Mouse (Mus musculus) testis, adult 2 months (tissue): ENCODE data around the gene Fstl1. TPM values are rescaled to one million over a fixed set of nuclear protein-coding genes. Genes with fewer than 3 reads are reported as not detected.
A peak's percentile ranks its signal among the peaks of the same experiment; 100 is the strongest.

ENCODE experiments used
- H3K27ac ChIP-seq: fragments of 200-500 bp; 2 replicates; pipeline ENCODE4 v1.5.1; 2012; ENCODE audit warnings: low read depth, low read length; ENCODE audit not compliant: control insufficient read depth, insufficient read depth
- H3K27me3 ChIP-seq: fragments of 200-500 bp; 2 replicates; pipeline ENCODE4 v1.6.1; 2012; ENCODE audit warnings: mild to moderate bottlenecking, low read length, moderate library complexity; ENCODE audit not compliant: control insufficient read depth, insufficient read depth
- H3K36me3 ChIP-seq: fragments of 200-500 bp; 2 replicates; pipeline ENCODE4 v1.6.1; 2012; ENCODE audit warnings: mild to moderate bottlenecking, low read length; ENCODE audit not compliant: control insufficient read depth, insufficient read depth
- H3K4me1 ChIP-seq: fragments of 200-500 bp; 2 replicates; pipeline ENCODE4 v1.6.1; 2012; ENCODE audit warnings: low read length; ENCODE audit not compliant: control insufficient read depth, insufficient read depth
- H3K4me3 ChIP-seq: fragments of 200-500 bp; 2 replicates; pipeline ENCODE4 v1.5.1; 2012; ENCODE audit warnings: low read depth, mild to moderate bottlenecking, low read length, moderate library complexity, mixed read lengths; ENCODE audit not compliant: control insufficient read depth
- CTCF ChIP-seq: fragments of 200-500 bp; IDR thresholded peaks from 2 replicates; pipeline ENCODE4 v1.5.1; 2012; ENCODE audit warnings: low read depth, mild to moderate bottlenecking, inconsistent platforms, low read length, moderate library complexity; ENCODE audit not compliant: control insufficient read depth, insufficient read depth, insufficient replicate concordance
- POLR2A ChIP-seq: fragments of 200-500 bp; IDR thresholded peaks from 2 replicates; pipeline ENCODE4 v1.6.1; 2012; ENCODE audit warnings: low read depth, mild to moderate bottlenecking, inconsistent platforms, low read length, moderate library complexity; ENCODE audit not compliant: control insufficient read depth
- polyA plus RNA-seq: library from polyadenylated mRNA; depleted of rRNA; stranded (reverse); fragments of >200 nt; gene quantifications from 2 replicates; pipeline ENCODE4 v1.2.3, GENCODE M21; 2012

Fstl1 gene
- polyA plus RNA-seq, 1 experiment: 5.4 TPM

DNA sequence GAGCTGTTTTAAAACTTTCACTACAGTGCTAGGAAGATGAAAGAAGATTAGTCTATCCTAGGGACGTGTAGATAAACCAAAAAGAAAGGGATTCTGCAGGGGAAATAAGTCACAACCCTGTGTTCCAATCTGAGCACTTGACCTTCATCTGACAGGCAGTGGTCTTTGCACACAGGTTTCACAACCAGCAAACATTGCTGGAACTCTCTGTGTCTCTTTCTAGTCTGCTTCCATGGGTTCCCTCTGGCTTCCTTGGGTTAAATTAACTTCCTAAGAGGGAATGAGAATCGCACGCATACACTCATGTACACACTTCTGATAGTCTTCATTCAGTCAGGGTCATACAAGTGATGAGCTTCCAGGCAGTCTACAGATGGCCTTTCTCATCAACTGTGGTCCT is 87.2 kb downstream of the Fstl1 start:
- H3K36me3 ChIP-seq: no peaks in the 10 kb centered on the region

DNA sequence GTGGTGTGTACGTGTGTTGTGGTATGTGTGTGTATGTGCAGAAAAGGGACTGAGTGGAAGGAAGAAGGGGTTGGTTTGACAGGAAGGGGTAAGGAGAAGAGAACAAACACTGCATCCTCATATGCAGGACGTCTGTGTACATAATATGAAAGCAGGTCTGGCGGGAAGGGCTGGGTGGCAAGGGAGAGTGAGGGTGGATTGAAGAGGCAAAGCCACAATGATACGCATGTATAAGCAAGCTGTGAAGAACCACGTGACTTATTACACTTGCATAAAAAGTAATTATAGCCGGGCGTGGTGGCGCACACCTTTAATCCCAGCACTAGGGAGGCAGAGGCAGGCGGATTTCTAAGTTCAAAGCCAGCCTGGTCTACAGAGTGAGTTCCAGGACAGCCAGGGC is 89.2 kb downstream of the Fstl1 start:
- no peak for TF ChIP-seq CTCF
- no peak for TF ChIP-seq POLR2A
- no peaks in the 10 kb centered on the region for H3K27me3 ChIP-seq

More for the DNA sequence above, 87.2 kb downstream of the Fstl1 start:
- Histone ChIP-seq H3K4me1 (no peaks in the 10 kb centered on the region), H3K4me3 (no peak overlapping the region), H3K27ac (no peak overlapping the region), H3K27me3 (no peaks in the 10 kb centered on the region)
- no peak for TF ChIP-seq POLR2A
- no peak for TF ChIP-seq CTCF

DNA sequence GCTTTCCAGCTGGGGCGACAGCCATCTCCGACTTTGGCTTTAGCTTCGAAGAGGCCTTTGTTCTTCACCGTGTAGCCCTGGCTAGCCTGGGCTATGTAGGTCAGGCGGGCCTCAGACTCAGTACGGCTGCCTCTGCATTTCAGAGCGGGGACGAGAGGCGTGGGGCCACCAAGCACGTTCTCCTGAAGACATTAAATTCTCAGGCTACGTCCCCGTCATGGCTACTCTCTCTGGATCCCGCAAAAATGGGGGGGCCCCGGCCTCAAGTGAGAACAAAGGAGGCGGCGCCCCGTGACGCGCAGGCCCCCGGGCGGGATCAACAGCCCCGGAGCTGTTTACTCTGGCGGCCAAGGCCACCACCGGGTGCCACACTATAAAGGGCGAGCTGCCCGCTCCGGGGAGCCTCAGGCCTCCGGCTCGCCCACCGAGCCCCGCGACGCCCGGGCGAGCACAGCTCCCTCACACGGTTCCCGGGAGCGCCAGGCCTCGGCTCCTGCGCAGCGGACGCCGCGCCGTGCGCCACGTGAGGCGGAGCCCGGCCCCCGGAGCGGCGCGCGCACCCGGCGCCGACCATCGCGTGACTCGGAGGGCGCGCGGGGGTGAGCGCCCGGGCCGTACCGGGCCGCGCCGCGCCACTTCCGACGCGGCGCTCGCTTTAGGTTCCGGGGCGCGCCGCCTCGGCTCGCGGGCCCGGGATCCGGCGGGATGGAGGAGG is 91.3 kb downstream of the Fstl1 start, which contains the start of gene Lrrc58:
Gene Lrrc58, plus strand, starts transcription at position 599 of the 715 bp plus-strand sequence.
- H3K36me3 ChIP-seq: no peaks in the 10 kb centered on the region
- peak within 1 kb of the TSS; percentile 99 for H3K27ac ChIP-seq
- peak within 1 kb of the TSS; percentile 95 for H3K4me3 ChIP-seq
- no peaks in the 10 kb centered on the region for H3K27me3 ChIP-seq
- H3K4me1 ChIP-seq: no peaks in the 10 kb centered on the region; the same call in 1 of the 2 replicates
- TF ChIP-seq POLR2A (peak; percentile 78), CTCF (no peak)

More for the DNA sequence above, 89.2 kb downstream of the Fstl1 start:
- Histone ChIP-seq H3K36me3 (no peaks in the 10 kb centered on the region), H3K4me3 (no peak overlapping the region), H3K27ac (no peak overlapping the region), H3K4me1 (no peaks in the 10 kb centered on the region; the same call in 1 of the 2 replicates)

DNA sequence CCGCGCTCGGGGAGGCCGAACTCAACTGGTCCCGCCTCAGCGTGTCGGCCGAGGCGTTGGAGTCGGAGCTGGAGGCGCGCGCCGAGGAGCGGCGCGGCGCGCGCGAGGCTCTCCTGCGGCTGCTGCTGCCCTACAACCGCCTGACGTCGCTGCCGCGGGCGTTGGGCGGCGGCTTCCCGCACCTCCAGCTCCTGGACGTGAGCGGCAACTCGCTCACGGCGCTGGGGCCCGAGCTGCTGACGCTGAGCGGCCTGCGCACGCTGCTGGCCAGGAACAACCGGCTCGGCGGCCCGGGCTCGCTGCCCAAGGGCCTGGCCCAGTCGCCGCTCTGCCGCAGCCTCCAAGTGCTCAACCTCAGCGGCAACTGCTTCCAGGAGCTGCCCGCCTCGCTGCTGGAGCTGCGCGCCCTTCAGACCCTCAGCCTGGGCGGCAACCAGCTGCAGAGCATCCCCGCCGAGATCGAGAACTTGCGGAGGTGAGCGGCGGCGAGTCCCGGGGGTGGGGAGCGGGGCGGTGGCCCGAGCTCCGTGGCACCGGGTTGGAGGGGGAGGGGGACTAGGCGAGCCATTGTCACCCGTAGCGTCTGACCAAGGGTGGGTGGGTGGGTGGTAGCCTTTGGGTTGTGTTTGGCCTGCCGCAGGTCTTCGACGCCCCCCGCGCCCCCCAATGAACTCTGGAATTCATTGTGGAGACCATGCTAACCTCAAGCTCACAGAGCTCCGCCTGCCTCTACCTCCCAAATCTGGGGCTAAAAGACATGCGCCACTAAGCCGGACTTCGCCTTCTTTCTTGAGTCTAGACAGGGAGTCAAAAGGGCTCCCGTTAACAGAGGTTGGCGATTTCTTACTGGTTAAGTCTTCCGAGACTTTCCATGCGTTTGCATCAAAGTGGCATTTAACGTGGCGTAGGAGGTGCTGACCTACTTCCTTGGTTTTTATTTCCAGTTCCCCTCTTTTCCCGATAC is 92.1 kb downstream of the Fstl1 start:
- H3K4me3 ChIP-seq: peak overlapping the region; percentile 95
- TF ChIP-seq POLR2A (no peak; the same call in 1 of the 2 replicates), CTCF (no peak)
- H3K4me1 ChIP-seq: no peaks in the 10 kb centered on the region; the same call in 1 of the 2 replicates
- no peaks in the 10 kb centered on the region for H3K36me3 ChIP-seq
- no peaks in the 10 kb centered on the region for H3K27me3 ChIP-seq
- peak overlapping the region; percentile 99 for H3K27ac ChIP-seq

DNA sequence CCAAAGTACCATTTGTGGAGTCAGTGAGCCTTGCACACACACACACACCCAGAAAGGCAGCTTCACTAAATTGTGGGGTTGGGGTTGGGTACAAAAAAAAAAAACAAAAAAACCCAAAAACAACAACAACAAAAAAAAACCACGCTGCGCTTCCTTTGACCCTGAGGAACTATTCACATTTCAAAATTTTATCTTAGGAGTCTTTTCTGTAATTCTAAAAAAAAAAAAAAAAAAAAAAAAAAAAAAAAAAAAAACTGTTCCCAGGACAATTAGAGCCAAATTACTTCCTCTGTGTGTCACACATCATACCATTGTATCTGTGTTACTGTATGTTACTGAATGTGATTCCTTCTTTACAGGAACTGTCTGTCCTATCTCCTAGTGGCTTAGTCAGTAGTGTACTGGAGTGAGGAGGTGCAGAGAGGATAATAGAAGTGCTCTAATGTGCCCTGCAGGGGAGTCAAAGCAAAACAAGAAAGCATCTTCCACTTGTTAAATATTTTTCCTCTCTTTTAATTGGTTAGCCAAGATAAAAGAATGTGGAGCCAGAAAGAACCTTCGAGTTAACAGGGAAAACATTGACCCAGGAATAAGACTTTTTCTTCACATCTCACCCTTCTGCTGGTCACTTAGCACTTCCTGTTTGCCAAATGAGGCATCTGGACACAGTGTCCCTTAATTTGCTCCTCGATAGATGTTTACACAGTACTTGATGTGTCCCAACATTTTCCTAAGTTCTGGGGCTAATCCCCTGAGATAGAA is 93.0 kb downstream of the Fstl1 start:
- peak overlapping the region; percentile 90 for H3K27ac ChIP-seq
- H3K36me3 ChIP-seq: no peaks in the 10 kb centered on the region
- no peaks in the 10 kb centered on the region; the same call in 1 of the 2 replicates for H3K4me1 ChIP-seq
- H3K27me3 ChIP-seq: no peaks in the 10 kb centered on the region
- peak overlapping the region; percentile 95 for H3K4me3 ChIP-seq
- no peak for TF ChIP-seq CTCF

DNA sequence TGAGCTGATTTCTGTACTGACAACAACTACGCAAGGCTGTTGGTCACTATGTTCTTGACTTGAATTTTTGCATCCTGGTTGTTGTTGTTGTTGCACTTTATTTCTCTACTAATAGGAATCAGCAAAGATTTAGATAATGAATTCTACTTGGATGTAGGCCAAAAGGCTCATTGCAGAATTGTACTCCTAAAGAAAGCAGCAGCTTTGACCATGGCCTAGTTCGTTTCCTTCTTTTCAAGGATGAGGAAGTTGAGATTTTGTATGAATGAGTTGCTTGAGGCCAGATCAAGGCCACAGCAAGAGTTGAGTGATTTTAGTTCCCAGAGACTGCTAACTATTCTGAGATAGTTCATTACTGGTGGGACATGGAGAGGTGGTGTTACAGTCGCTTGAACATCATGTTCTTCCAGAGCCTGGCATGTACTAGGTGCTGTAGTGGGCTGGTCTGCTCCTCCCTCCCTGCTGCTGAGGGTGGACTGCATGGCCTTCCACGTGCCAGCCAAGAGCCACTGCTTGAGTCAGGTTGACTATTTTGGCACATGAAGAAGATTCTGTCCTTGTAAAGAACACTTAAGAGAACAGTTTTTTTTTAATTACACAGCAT is 94.5 kb downstream of the Fstl1 start:
- H3K4me1 ChIP-seq: no peaks in the 10 kb centered on the region; the same call in 1 of the 2 replicates
- H3K27ac ChIP-seq: peak overlapping the region; percentile 16; the same call in 1 of the 2 replicates
- H3K27me3 ChIP-seq: no peaks in the 10 kb centered on the region
- H3K36me3 ChIP-seq: no peaks in the 10 kb centered on the region
- H3K4me3 ChIP-seq: no peak overlapping the region
- TF ChIP-seq POLR2A: no peak
- peak; percentile 5; the same call in 1 of the 2 replicates for TF ChIP-seq CTCF
